Mouse (Mus musculus): ENCODE measurements around the gene Phf12. TPM values are rescaled to one million over a fixed set of nuclear protein-coding genes. Genes with fewer than 3 reads are reported as not detected.
A peak's percentile ranks its signal among the peaks of the same experiment; 100 is the strongest.

Gene Phf12
- total RNA-seq, 4 experiments from 2014 or later: 56.1 to 64.4 (median 61.1) TPM

- no peak for DNase-seq (ENCODE audit: low spot score in 2 of 2)
Observed at GRCm38 (mm10) chr11:77970718-77971117, 11.8 kb upstream of the Phf12 start.

- DNase-seq (ENCODE audit: low spot score in 2 of 2): no peak
Observed at GRCm38 (mm10) chr11:77973520-77973919, 9.0 kb upstream of the Phf12 start.

GRCm38 (mm10) chr11:77974325-77974724 lies 8.2 kb upstream of the Phf12 start:
- no peak for DNase-seq (ENCODE audit: low spot score in 2 of 2)

- no peak for DNase-seq (ENCODE audit: low spot score in 2 of 2)
Observed at GRCm38 (mm10) chr11:77975873-77976272, 6.7 kb upstream of the Phf12 start.

GRCm38 (mm10) chr11:77978161-77978560 lies 4.4 kb upstream of the Phf12 start:
- no peak for DNase-seq (ENCODE audit: low spot score in 2 of 2)

- DNase-seq (ENCODE audit: low spot score in 2 of 2): no peak
Observed at GRCm38 (mm10) chr11:77979221-77979809, 3.2 kb upstream of the Phf12 start.

GRCm38 (mm10) chr11:77980281-77981204 lies 2.0 kb upstream of the Phf12 start:
- DNase-seq (ENCODE audit: low spot score in 2 of 2): peak in 1 of 2 experiments; percentile 58

- DNase-seq (ENCODE audit: low spot score in 2 of 2): peak; percentile 97 to 99
Observed at GRCm38 (mm10) chr11:77981609-77982440, 729 bp upstream of the Phf12 start.

- DNase-seq (ENCODE audit: low spot score in 2 of 2): peak in 1 of 2 experiments; percentile 53
Observed at GRCm38 (mm10) chr11:77983191-77983936, 810 bp downstream of the Phf12 start.

GRCm38 (mm10) chr11:77983937-77984835 lies 1.6 kb downstream of the Phf12 start:
- DNase-seq (ENCODE audit: low spot score in 2 of 2): peak in 1 of 2 experiments; percentile 45

GRCm38 (mm10) chr11:77984836-77985231 lies 2.3 kb downstream of the Phf12 start:
- peak in 1 of 2 experiments; percentile 39 for DNase-seq (ENCODE audit: low spot score in 2 of 2)

- DNase-seq (ENCODE audit: low spot score in 2 of 2): no peak
Observed at GRCm38 (mm10) chr11:77985541-77986065, 3.0 kb downstream of the Phf12 start.

- no peak for DNase-seq (ENCODE audit: low spot score in 2 of 2)
Observed at GRCm38 (mm10) chr11:77989071-77989690, 6.6 kb downstream of the Phf12 start.

GRCm38 (mm10) chr11:77995556-77995955 lies 13.0 kb downstream of the Phf12 start:
- no peak for DNase-seq (ENCODE audit: low spot score in 2 of 2)

- no peak for DNase-seq (ENCODE audit: low spot score in 2 of 2)
Observed at GRCm38 (mm10) chr11:78006446-78006845, 23.9 kb downstream of the Phf12 start.

GRCm38 (mm10) chr11:78019676-78020075 lies 37.1 kb downstream of the Phf12 start:
- peak in 1 of 2 experiments; percentile 79 for DNase-seq (ENCODE audit: low spot score in 2 of 2)

- no peak for DNase-seq (ENCODE audit: low spot score in 2 of 2)
Observed at GRCm38 (mm10) chr11:78023607-78024006, 41.1 kb downstream of the Phf12 start.

- DNase-seq (ENCODE audit: low spot score in 2 of 2): no peak
Observed at GRCm38 (mm10) chr11:78029240-78029639, 46.7 kb downstream of the Phf12 start.

GRCm38 (mm10) chr11:78030600-78030999 lies 48.0 kb downstream of the Phf12 start:
- no peak for DNase-seq (ENCODE audit: low spot score in 2 of 2)

All from layer of hippocampus, adult 8-10 months (tissue).